Mouse (Mus musculus) C2C12 (cell line): ENCODE data around the gene Prss56.

ENCODE experiments used
- CTCF ChIP-seq: IDR thresholded peaks from one replicate; pipeline ENCODE4 v1.5.1; 2011; ENCODE audit not compliant: control insufficient read depth, insufficient read depth, insufficient read length
- MAX ChIP-seq: IDR thresholded peaks from one replicate; pipeline ENCODE4 v1.6.1; 2011; ENCODE audit warnings: mild to moderate bottlenecking, control low read depth

DNA sequence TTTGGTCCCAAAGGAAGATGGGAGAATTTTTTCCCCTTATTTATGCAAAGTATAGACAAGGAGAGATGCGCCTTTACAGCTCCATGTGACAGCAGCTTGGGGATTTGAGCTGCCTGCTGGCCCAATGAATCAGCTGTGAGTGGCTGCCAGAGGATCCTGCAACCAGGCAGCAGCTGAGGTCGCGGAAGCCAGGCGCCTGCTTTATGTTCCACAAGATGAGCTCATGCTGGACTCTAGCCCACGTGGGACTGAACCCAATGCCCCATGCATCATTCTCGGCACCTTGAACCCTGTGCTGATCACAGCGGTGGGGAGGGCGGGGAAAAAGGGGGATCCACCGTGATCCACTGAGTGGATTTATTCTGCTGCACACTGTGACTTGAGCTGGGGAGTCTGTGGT lies 40.7 kb upstream of the Prss56 start:
- TF ChIP-seq CTCF (no peak), MAX (no peak)
